Mouse (Mus musculus) heart, adult 2 months (tissue): ENCODE measurements at regions not wholly inside any gene's neighbourhood (a gene's known extent, or its start where the extent isn't known, plus 50 kb on each side); places are given as distances from the start of the nearest gene placed in this dataset.

ENCODE experiments used
- CTCF ChIP-seq: fragments of 200-600 bp; IDR thresholded peaks from 2 replicates; pipeline ENCODE4 v1.8.1; 2022; ENCODE audit warnings: antibody characterized with exemption, mild to moderate bottlenecking, moderate library complexity
- EP300 ChIP-seq: fragments of 200-500 bp; IDR thresholded peaks from 2 replicates; pipeline ENCODE4 v1.6.1; 2011; ENCODE audit warnings: low read depth, low read length, control low read depth; ENCODE audit not compliant: insufficient read depth
- POLR2A ChIP-seq: fragments of 200-500 bp; IDR thresholded peaks from 2 replicates; pipeline ENCODE4 v1.6.1; 2011; ENCODE audit warnings: mild to moderate bottlenecking, low read depth, low read length, control low read depth; ENCODE audit not compliant: insufficient read depth

DNA sequence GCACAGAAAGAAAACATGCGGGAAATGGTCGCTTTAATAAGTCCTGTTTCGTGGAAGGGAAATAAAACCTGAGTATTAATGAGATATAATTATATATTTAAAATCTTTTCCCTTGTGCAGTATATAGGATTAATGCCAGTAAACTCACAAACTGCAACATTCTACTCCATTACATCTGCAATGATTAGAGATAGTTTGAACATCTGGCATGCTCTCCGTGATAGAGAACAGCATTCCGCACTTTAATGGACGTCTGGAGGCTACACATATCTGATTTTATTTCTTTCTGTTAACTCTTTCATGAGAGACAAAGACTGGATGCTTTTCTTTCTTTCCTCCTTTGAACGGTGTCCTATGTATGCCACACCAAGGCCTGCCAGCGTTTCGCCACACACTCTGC, 480.9 kb downstream of the Zfp536 start:
- TF ChIP-seq POLR2A, result no peak
- TF ChIP-seq EP300, result no peak
- TF ChIP-seq CTCF, result no peak
